Mouse (Mus musculus) MEL (cell line): Measurements from ENCODE around the gene Samd5.

Experiments
- CHD1 ChIP-seq: IDR thresholded peaks from 2 replicates; pipeline ENCODE4 v1.6.1; 2012; ENCODE audit warnings: low read depth, mild to moderate bottlenecking, inconsistent platforms, low read length, improper control_type of control experiment
- CTCF ChIP-seq, 3 experiments: IDR thresholded peaks in 2 of 3; conservative IDR thresholded peaks in 1 of 3; 2 replicates each; pipeline ENCODE4 v1.5.1; 2011 to 2012; ENCODE audit warnings: low read length in 3 of 3, low read depth in 2 of 3, mild to moderate bottlenecking in 2 of 3, improper control_type of control experiment in 1 of 3, inconsistent platforms in 1 of 3, mixed read lengths in 1 of 3, moderate library complexity in 1 of 3; ENCODE audit not compliant: control insufficient read depth in 1 of 3, insufficient read depth in 1 of 3, poor library complexity in 1 of 3, severe bottlenecking in 1 of 3
- EP300 ChIP-seq, 2 experiments: IDR thresholded peaks; 2 replicates each; pipeline ENCODE4 v1.6.1; 2011; ENCODE audit warnings: improper control_type of control experiment in 2 of 2, low read length in 2 of 2, low read depth in 1 of 2, mild to moderate bottlenecking in 1 of 2
- ETS1 ChIP-seq: IDR thresholded peaks from 2 replicates; pipeline ENCODE4 v1.6.1; 2012; ENCODE audit warnings: low read depth, mild to moderate bottlenecking, inconsistent platforms, low read length, improper control_type of control experiment, moderate library complexity
- JUND ChIP-seq: IDR thresholded peaks from 2 replicates; pipeline ENCODE4 v1.6.1; 2011; ENCODE audit warnings: low read depth, mild to moderate bottlenecking, improper control_type of control experiment, low read length
- MAX ChIP-seq: IDR thresholded peaks from 2 replicates; pipeline ENCODE4 v1.6.1; 2011; ENCODE audit warnings: low read length, improper control_type of control experiment
- MYC ChIP-seq: IDR thresholded peaks from 2 replicates; pipeline ENCODE4 v1.6.1; 2011; ENCODE audit warnings: low read depth, mild to moderate bottlenecking, low read length, improper control_type of control experiment, moderate library complexity
- POLR2A ChIP-seq, 2 experiments: IDR thresholded peaks; 2 replicates each; pipeline ENCODE4 v1.6.1; 2011 to 2012; ENCODE audit warnings: low read length in 2 of 2, mild to moderate bottlenecking in 2 of 2, control low read depth in 1 of 2, improper control_type of control experiment in 1 of 2, low read depth in 1 of 2, moderate library complexity in 1 of 2; ENCODE audit not compliant: control insufficient read depth in 1 of 2, insufficient read depth in 1 of 2, poor library complexity in 1 of 2
- TBP ChIP-seq: IDR thresholded peaks from 2 replicates; pipeline ENCODE4 v1.8.0; 2011; ENCODE audit warnings: low read depth, low read length, improper control_type of control experiment
- TCF12 ChIP-seq: IDR thresholded peaks from 2 replicates; pipeline ENCODE4 v1.6.1; 2014; ENCODE audit warnings: low read depth, mild to moderate bottlenecking, inconsistent platforms, low read length, improper control_type of control experiment, moderate library complexity
- UBTF ChIP-seq: IDR thresholded peaks from 2 replicates; pipeline ENCODE4 v1.6.1; 2012; ENCODE audit warnings: low read depth, mild to moderate bottlenecking, inconsistent platforms, low read length, improper control_type of control experiment, moderate library complexity, borderline replicate concordance; ENCODE audit not compliant: insufficient read depth
- USF1 ChIP-seq: IDR thresholded peaks from 2 replicates; pipeline ENCODE4 v1.6.1; 2014; ENCODE audit warnings: low read depth, mild to moderate bottlenecking, inconsistent platforms, low read length, improper control_type of control experiment, moderate library complexity
- USF2 ChIP-seq, 2 experiments: IDR thresholded peaks; 2 replicates each; pipeline ENCODE4 v1.6.1; 2011 to 2012; ENCODE audit warnings: improper control_type of control experiment in 2 of 2, low read length in 2 of 2, borderline replicate concordance in 1 of 2, inconsistent platforms in 1 of 2, low read depth in 1 of 2, mild to moderate bottlenecking in 1 of 2; ENCODE audit not compliant: insufficient read depth in 1 of 2
- ZNF384 ChIP-seq: IDR thresholded peaks from 2 replicates; pipeline ENCODE4 v1.6.1; 2012; ENCODE audit warnings: low read depth, mild to moderate bottlenecking, inconsistent platforms, low read length, improper control_type of control experiment

GRCm38 (mm10) chr10:9621926-9622688, 52.9 kb downstream of the Samd5 start:
- TF ChIP-seq TBP (no peak), ZNF384 (no peak), POLR2A (IDR thresholded peaks at IDR 0.05; ENCODE audit: control insufficient read depth in 1 of 2, insufficient read depth in 1 of 2, low read depth in 1 of 2, low read length in 2 of 2, poor library complexity in 1 of 2) (no peak), USF1 (no peak), CTCF (IDR thresholded peaks at IDR 0.05 in 2 of 3, conservative IDR thresholded peaks at IDR 0.05 in 1 of 3; ENCODE audit: control insufficient read depth in 1 of 3, insufficient read depth in 1 of 3, low read depth in 2 of 3, low read length in 3 of 3, poor library complexity in 1 of 3, severe bottlenecking in 1 of 3) (no peak), CHD1 (no peak), MYC (no peak), ETS1 (no peak), JUND (no peak), EP300 (IDR thresholded peaks at IDR 0.05; ENCODE audit: low read depth in 1 of 2, low read length in 2 of 2) (no peak), USF2 (IDR thresholded peaks at IDR 0.05; ENCODE audit: borderline replicate concordance in 1 of 2, insufficient read depth in 1 of 2, low read depth in 1 of 2, low read length in 2 of 2) (no peak), TCF12 (no peak), MAX (no peak), UBTF (no peak)
